Mouse (Mus musculus) bone marrow, adult 2 months (tissue): ENCODE results near the gene Defb30. TPM values are rescaled to one million over a fixed set of nuclear protein-coding genes. Genes with fewer than 3 reads are reported as not detected.

Source experiments
- H3K27ac ChIP-seq: fragments of 200-500 bp; 2 replicates; pipeline ENCODE4 v1.5.1; 2012; ENCODE audit warnings: low read depth, mild to moderate bottlenecking, control low read depth, inconsistent platforms, low read length; ENCODE audit not compliant: control insufficient read depth, poor library complexity, insufficient read depth
- H3K4me1 ChIP-seq: fragments of 200-500 bp; 2 replicates; pipeline ENCODE4 v1.6.1; 2011; ENCODE audit warnings: low read length; ENCODE audit not compliant: control insufficient read depth, insufficient read depth
- H3K4me3 ChIP-seq: fragments of 200-500 bp; replicated peaks from 2 replicates; pipeline ENCODE3; 2011; ENCODE audit warnings: mild to moderate bottlenecking, low read depth, low read length, control low read depth; ENCODE audit not compliant: control insufficient read depth
- CTCF ChIP-seq: fragments of 200-500 bp; IDR thresholded peaks from 2 replicates; pipeline ENCODE4 v1.5.1; 2011; ENCODE audit warnings: low read length, control low read depth; ENCODE audit not compliant: control insufficient read depth, insufficient read depth
- POLR2A ChIP-seq: fragments of 200-500 bp; IDR thresholded peaks from 2 replicates; pipeline ENCODE4 v1.6.1; 2011; ENCODE audit warnings: low read depth, mild to moderate bottlenecking, control low read depth, low read length, borderline replicate concordance; ENCODE audit not compliant: control insufficient read depth
- WGBS: fragments of 180-500 bp; shearing (Covaris S2); methylation state at CpG from one replicate; pipeline ENCODE4 v1.1.7; 2018; 5-methylcytosine and 5-hydroxymethylcytosine counted together
- polyA plus RNA-seq: library from polyadenylated mRNA; stranded (reverse); fragments of >200 nt; gene quantifications from 2 replicates; pipeline ENCODE4 v1.2.4, GENCODE M21; 2011; ENCODE audit warnings: low replicate concordance; ENCODE audit not compliant: missing spikeins, insufficient read depth, insufficient read length

Defb30 gene
- polyA plus RNA-seq, 1 experiment = not detected

DNA sequence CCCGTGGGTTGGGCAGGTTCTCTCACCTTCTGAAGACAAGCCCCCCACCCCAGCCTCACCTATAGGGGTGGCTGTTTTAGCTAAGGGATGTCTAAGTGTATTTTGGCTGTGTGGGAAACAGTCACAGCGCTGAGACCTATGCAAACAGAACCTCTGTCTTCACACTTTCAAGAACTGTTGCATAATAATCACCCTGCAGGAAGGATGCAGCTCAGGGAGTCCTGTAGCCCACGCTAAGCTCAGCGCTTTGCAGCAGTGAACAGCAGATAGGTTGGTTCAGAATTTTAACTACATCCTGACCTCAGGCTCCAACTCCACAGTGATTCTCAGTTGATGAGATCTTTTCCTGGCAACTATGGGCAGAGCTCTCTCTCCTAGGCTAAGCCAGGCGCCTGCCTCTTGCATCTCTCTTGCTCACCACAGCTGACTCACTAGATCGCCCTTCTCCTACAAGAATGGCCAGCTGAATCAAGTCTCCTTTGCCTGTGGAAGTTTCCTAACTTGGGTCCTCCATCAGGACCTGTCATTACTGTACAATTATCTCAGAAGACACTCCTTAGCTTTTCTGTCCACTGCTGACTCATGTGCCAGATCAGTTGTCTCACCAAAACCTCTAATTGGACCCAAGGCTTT is 29.1 kb downstream of the Defb30 start:
- no peak overlapping the region for H3K27ac ChIP-seq
- no peak overlapping the region for H3K4me3 ChIP-seq
- no peak for TF ChIP-seq POLR2A
- no peak for TF ChIP-seq CTCF
- no peaks in the 10 kb centered on the region for H3K4me1 ChIP-seq
- WGBS = 38% methylated on average over 6 of the region's 6 CpGs

DNA sequence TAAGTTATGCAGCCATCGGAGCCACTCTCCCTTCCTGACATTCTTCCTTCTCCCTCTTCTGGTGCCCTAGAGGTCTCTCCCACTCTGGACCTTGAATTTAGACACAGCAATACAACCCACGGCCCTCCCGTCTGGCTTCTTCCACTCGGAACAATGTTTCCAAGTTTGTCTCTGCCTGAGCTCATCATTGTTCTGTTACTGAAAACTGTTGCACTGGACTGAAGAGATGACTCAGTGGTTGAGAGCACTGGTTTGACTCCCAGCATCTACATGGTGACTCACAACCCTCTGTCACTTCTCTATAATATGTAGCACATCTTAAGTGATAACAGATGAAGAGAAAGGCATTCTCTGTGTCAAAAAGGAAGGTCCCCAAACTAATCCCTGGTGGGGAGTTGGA is 35.1 kb downstream of the Defb30 start:
- Histone ChIP-seq H3K27ac (no peak overlapping the region), H3K4me3 (no peak overlapping the region), H3K4me1 (no peaks in the 10 kb centered on the region)
- no peak for TF ChIP-seq CTCF
- TF ChIP-seq POLR2A = no peak
- 73% methylated on average over 4 of the region's 4 CpGs for WGBS

DNA sequence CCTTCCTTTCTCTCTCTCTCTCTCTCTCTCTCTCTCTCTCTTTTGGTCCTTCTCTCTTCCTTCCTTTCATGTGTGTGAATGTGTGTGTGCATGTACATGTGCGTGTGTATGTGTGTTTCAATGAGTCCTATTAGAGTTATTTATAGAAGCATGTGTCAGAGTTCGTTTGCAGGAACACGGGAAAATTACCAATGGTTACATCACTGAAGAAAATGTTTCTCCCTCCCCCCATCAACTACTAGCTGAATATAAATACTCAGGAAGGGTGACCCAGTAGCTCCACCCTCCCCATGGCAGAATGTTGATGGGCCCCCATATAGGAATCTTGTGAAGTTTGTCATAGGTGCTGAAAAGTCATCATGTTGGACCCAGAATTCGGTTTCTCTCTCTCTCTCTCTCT is 36.7 kb downstream of the Defb30 start:
- Histone ChIP-seq H3K4me3 (no peak overlapping the region), H3K4me1 (no peaks in the 10 kb centered on the region), H3K27ac (no peak overlapping the region)
- TF ChIP-seq POLR2A (no peak), CTCF (no peak)
- 56% methylated on average over 4 of the region's 4 CpGs for WGBS

DNA sequence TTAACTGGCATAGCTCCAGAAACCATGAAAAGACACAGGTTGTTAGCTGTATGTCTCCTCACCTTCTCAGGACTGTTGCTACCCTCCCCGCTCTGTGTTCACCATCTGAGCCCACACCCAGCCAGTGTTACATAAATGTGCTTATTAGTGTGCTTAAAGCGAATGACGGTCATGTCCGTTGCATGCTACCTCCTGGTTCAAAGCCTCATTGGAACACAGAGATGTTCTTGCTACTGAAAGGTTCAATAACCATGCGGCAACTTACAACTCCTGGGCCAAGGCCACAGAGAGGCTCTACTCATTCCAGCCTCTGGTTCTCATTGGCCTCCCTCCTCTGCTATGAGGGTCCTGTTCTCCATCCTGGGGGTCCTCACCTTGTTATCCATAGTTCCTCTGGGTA is 38.3 kb downstream of the Defb30 start, which contains the start of gene Defb43:
Gene Defb43 (plus strand): TSS at position 301 of the 400 bp plus-strand sequence.
- Histone ChIP-seq H3K4me1 (no peaks in the 10 kb centered on the region), H3K27ac (no peak within 1 kb of the TSS), H3K4me3 (no peak within 1 kb of the TSS)
- no peak for TF ChIP-seq CTCF
- TF ChIP-seq POLR2A = no peak
- WGBS = 89% methylated on average over 5 of the region's 5 CpGs

DNA sequence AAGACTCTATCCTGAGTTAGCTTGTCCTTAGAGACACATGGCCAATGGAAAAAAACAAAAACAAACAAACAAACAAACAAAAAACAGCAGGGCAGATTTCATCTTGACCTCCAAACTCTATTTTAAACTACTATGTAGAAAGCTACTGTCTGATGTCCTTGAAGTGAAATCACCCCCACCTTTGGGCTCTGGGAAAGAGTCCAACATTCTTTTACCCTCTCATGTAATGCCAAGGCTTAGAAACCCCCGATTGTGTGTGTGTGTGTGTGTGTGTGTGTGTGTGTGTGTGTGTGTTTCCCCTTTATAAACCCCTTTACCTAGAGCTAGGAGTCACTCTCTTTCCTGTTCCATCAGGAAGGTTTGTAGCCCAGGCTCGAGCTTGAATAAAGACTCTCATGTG is 47.2 kb downstream of the Defb30 start:
- 31% methylated on average over 2 of the region's 2 CpGs for WGBS
- no peak overlapping the region for H3K27ac ChIP-seq

DNA sequence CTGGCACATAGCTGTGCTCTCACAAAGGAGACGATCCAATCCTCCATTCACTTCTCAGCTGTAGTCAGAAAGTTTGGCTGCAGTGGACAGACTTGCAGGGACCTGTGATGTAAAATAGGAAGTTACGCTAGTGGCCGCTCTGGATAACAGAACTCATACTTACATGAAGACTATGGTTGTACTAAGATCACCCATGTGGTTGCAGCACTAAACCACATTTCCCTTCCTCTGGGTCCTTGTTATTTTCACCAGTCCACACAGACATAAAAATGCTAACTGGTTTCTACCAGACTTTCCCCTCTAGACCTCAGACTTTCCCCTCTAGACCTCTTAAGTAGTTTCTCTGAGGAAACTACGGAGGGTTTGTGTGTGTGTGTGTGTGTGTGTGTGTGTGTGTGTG is 50.8 kb downstream of the Defb30 start:
- H3K4me3 ChIP-seq = no peak overlapping the region
- TF ChIP-seq POLR2A (no peak), CTCF (no peak)
- H3K4me1 ChIP-seq = no peaks in the 10 kb centered on the region
- no peak overlapping the region for H3K27ac ChIP-seq
- WGBS = 5% methylated on average over 4 of the region's 4 CpGs

More for the DNA sequence above, 47.2 kb downstream of the Defb30 start:
- Histone ChIP-seq H3K4me3 (no peak overlapping the region), H3K4me1 (no peaks in the 10 kb centered on the region)
- TF ChIP-seq CTCF = no peak
- no peak for TF ChIP-seq POLR2A

DNA sequence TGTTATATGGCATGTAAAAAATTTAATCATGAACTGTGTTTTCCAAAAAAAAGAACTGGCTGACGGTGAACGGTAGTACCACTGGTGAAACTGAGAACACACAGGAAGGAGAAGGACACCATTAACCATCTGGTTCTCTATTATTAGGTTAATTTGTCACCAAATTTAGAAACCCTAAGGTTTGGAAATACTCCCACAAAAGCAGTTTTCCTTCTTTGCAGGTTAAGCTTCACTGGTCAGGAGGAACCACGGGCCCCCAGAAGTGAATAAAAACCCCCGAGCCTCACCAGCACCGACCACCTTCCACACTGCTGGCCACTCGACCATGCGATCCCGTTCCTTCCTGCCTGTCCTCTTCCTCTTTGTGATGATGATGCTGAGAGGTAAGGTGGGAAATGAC is 52.0 kb downstream of the Defb30 start, which contains the start of gene Defb47:
Gene Defb47 (plus strand): TSS at position 301 of the 400 bp plus-strand sequence.
- TF ChIP-seq POLR2A = no peak
- no peak for TF ChIP-seq CTCF
- no peaks in the 10 kb centered on the region for H3K4me1 ChIP-seq
- WGBS = 35% methylated on average over 8 of the region's 8 CpGs
- no peak within 1 kb of the TSS for H3K27ac ChIP-seq
- H3K4me3 ChIP-seq = no peak within 1 kb of the TSS

DNA sequence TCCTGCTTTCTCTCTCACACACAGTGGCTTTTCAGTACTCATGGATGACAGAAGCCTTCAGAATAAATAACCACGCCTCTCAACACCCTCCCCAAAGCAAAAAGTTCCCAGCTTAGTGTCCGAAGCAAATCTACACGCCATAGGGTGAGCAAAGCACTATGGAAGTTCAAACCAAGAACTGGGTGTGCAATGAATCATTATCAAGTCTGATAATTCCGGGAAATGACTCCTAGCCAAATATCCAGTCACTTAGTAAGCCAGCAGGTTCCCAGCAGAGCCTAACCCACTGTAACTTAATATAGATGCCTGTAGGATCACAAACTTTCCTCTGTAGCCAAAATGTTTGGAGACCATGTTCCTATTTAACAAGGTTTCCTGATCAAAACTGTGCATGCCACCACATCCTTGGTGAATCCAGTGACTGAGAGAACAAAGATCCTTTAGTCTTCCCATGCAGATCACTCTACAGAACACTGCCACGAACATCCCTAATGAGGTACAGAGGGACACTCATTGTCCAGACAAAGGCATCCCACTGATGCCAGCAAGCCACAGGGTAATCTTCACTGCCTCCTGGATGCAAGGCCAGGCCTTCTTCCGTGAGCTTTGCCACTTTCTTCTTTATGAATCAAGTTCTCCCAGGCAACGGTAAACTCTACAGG is 57.8 kb downstream of the Defb30 start:
- WGBS = 85% methylated on average over 7 of the region's 7 CpGs
- H3K27ac ChIP-seq = no peak overlapping the region
- TF ChIP-seq POLR2A (no peak), CTCF (no peak)
- no peaks in the 10 kb centered on the region for H3K4me1 ChIP-seq
- no peak overlapping the region for H3K4me3 ChIP-seq
